Mouse (Mus musculus): ENCODE results near the gene H2-M3.
"Not testable (repeated sequence)": the region's sequence is repeated elsewhere in the genome, so short reads cannot be mapped to it uniquely, and the experiment has no call there.

Gene H2-M3

DNA sequence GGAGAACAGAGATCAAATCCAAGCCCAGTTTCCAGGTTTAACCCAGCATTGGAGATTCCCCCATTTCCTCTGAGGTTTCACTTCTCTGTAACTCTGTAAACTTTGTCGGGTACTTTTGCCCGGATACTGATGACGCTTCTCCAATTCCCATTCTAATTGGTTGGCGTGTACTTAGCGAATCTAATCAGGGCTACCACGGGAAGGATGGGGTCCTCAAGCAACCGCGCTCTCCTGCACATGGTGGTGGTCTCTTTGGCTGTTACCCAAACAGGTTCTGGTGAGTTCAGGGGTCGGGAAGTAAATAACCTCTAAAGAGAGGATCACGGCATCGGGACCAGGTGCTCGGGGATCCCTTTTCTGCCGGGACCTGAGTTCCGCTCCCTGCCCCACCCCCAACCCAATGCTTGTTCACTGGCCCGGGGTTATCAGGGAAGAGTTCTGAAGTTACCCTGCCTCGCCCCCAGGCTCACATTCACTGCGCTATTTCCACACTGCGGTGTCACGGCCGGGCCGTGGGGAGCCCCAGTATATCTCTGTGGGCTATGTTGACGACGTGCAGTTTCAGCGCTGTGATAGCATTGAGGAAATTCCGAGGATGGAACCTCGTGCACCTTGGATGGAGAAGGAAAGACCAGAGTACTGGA is at the start of gene H2-M3:
TSS of gene H2-M3 (plus strand) at position 163 of the 644 bp plus-strand sequence.
- DNase-seq (ENCODE audit: low spot score) = peak; percentile 100

DNA sequence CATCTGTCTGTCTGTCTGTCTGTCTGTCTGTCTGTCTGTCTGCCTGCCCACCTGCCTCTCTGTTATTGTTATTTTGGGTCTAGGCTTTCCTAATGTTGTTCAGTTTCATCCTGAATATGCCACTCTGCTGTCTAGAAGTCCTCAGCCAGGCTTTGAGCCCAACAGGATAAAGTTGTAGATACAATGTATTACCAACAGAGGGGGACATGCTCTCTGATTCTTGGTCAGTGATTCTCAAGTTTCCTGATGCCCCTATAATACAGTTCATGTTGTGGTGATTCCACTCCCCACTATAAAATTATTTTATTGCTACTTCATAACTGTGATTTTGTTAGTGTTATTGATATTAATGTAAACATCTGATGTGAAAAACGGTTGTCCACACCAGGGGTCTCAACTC is 48.1 kb upstream of the H2-M3 start:
- DNase-seq (ENCODE audit: low spot score) = no peak

DNA sequence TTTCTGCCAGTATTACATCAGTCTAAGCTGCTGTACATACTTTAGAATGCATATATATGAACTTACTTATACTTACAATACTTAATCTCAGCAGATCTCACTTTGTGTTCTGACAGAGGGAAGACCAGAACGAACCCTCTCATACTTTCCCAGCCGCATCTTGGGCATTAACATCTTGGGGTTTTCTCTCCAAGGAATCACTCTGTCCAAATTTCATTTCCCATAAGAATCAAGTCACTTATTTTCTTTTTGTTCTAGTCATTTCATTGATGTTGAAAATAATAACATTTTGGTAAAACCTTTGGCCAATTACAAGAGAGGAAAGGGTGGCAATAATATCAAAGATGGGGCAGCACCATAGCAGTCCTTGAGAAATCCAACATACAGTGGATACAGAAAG is 32.8 kb upstream of the H2-M3 start, which contains the start of gene Olfr97:
TSS of gene Olfr97 (minus strand) at position 101 of the 400 bp plus-strand sequence.
- DNase-seq (ENCODE audit: low spot score) = not testable (repeated sequence)

DNA sequence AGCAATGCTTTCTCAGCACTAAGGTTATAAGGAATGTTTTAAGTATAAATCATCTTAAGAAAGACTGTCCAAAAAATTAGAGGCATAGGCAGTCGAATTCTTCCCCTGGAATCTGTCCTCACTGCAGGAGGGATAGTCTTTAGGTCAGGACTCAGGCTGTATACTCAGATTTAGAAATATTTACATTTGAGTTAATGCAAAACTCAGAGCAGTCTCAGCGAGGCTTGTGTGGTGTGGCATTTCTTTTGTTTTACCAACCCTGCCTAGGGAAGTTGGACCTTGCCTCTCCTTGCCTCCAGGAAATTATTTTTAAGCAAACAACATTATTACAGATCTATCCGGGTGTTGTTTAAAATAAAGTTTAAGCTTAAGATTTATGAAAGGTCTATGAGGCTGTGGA is 27.8 kb upstream of the H2-M3 start:
- no peak for DNase-seq (ENCODE audit: low spot score)

DNA sequence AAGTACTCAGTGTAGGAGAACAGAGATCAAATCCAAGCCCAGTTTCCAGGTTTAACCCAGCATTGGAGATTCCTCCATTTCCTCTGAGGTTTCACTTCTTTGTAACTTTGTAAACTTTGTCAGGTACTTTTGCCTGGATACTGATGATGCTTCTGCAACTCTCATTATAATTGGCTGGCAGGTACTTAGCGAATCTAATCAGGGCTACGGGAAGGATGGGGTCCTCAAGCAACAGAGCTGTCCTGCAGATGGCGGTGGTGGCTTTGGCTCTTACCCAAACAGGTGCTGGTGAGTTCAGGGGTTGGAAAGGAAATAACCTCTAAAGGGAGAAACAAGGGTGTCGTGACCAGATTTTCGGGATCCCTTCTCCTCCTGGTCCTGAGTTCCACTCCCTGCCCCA is 23.3 kb upstream of the H2-M3 start:
- peak; percentile 63 for DNase-seq (ENCODE audit: low spot score)

DNA sequence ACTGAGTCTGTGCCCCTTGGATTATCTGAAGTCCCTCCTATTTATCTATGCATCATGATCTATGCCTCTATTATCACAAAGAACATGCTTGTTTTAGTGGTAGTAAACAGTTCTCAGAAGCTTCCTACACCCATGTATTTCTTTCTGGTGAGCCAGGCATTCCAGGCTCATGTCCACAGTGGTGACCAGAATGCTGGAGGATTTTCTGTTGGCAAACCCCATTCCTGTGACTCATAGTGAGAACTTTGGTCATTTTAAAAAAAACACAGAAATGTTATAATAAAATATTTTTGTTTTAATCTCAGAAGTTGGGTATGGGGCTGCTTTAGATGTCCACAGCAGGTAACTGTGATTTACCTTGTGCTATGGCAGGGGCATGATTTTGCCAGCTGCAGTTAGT is 20.6 kb upstream of the H2-M3 start:
- no peak for DNase-seq (ENCODE audit: low spot score)

DNA sequence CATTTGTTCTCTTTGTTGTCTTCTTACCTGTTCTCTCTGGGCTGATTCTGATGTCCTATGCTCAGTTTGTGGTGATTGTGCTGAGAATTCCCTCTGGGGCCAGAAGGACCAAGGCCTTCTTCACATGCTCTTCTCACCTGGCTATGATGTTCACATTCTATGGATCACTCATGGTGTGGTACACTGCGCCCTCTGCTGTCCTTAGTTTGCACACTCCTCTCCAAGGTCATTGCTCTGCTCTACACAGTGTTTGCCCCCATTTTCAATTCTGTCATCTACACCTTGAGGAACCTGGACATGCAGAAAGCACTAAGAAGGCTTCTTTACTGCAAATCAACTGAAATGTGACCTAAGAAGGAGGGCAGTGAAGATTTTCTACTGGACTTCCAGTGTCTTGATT is 19.5 kb upstream of the H2-M3 start:
- no peak for DNase-seq (ENCODE audit: low spot score)

DNA sequence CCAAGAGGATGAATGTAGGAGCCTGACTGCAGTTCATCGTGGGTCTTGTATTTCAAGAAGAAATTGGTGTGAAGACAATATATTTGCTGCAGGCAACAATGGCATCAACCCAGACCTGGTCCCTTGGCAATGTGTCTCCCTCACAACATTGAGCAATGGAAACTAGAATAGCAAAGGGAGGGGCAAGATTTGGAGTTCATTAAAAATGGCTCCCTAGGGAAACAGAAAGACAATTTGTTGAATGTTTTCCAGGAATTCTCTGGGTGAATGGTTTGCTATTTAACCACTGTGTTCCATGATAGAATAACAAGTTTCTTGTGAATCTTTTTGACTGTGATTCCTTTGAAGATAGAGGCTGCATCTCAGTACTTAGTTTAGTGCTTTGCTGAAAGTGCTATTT is 6.4 kb upstream of the H2-M3 start, which contains the start of gene Olfr98:
TSS of gene Olfr98 (minus strand) at position 124 of the 400 bp plus-strand sequence.
- no peak for DNase-seq (ENCODE audit: low spot score)

DNA sequence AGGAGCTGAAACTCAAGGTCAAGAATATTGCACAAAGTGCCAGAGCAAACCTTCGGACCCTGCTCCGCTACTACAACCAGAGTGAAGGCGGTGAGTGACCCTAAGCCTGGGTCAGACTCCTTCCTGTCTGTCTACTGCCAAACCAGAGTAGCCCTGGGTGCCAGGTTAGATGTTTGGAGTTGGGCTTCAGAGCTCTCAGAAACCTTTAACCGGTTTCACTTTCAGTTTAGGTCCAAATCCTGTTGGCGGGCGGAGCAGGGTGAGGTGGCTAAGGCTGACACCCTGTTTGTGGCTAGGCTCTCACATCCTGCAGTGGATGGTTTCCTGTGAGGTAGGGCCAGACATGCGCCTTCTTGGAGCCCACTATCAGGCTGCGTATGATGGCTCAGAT is 677 bp downstream of the H2-M3 start:
- no peak for DNase-seq (ENCODE audit: low spot score)

DNA sequence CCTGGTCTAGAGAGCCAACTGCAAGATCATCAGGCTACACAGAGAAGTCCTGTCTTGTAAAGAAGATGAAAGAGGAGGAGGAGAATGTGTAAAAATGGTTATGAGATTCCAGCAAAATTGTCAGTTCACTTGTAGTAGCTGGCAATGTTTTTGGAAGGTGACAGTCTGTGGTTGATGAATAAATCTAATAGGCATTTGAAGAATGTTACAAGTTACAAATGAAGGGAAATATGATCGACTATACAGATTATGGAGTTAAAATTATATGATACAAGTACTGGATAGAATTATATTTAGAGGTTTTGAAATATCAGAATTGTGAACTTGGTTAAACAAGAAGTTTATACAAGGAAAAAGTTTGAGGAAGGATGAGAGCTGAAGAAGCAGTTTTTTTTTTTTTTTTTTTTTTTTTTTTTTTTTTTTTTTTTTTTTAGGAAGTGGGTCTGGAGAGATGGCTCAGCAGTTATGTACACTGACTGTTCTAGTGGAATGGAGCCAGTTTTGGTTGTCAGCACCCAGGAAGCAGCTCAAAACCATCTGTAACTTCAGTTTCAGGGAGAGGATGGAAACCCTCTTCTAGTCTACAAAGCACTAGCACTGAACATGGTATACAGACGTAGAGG is 5.7 kb downstream of the H2-M3 start:
- no peak for DNase-seq (ENCODE audit: low spot score)

DNA sequence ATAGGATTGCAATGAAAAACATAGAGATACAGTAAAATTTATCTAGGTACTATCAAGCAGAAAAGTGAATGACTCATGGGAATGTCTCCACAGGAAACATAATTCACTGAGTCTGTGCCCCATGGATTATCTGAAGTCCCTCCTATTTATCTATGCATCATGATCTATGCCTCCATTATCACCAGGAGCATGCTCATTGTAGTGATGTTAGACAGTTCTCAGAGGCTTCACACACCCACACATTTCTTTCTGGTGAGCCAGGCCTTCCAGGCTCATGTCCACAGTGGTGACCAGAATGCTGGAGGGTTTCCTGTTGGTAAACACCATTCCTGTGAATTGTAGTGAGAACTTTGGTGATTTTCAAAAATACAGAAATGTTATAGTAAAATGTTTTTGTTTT is 6.6 kb downstream of the H2-M3 start:
- DNase-seq (ENCODE audit: low spot score) = no peak

DNA sequence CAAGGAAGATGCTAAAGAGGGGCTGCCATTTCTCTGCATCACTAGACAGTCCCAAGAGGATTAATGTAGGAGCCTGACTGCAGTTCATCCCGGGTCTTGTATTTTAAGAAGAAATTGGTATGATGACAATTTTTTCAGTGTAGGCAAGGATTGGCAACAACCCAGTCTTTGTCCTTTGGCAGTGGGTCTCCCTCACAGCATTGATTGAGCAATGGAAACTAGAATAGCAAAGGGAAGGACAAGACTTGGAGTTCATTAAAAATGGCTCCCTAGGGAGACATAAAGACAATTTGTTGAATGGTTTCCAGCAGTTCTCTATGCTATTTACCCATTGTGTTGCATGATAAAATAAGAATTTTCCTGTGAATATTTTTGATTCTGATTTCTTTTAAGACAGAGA is 10.3 kb downstream of the H2-M3 start:
- no peak for DNase-seq (ENCODE audit: low spot score)

DNA sequence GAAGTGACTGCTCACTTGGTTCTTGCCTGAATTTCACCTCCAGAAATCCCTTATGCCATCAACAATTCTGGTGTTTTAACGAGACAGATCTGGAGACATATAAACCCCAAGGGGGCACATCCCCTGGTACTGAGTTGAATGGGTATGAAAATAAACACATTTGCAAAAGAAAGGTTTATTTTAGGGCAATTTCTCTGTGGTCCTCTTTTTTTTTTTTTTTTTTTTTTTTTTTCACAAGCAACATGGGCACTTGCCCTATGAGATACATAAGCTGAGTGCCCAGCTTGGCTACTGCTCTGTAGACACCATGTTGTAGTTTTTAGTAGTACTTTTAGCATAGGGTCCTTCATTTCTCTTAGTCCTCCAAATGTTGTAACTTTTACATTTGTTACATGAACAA is 13.3 kb downstream of the H2-M3 start, which contains the start of gene Olfr99:
TSS of gene Olfr99 (minus strand) at position 101 of the 400 bp plus-strand sequence.
- DNase-seq (ENCODE audit: low spot score) = no peak

DNA sequence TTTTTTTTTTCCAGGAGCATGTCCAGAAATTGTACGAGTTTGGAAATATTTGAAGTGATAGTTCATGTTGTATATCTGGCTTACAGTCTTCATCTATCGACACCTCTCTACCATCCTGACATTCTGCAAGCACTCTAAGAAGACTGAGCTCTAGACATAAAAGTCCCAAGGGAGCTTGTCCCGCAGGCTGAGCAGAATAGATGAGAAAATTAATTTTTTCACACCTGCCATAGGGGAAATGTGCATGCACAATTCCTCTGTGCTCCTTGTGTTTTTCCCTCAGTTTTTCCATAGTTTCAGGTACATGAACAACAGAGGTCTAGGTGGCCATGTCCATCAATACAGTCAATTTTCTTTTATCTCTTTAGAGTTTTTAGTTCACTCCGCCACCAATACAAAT is 34.2 kb downstream of the H2-M3 start, which contains the start of gene Olfr101:
TSS of gene Olfr101 (minus strand) at position 101 of the 400 bp plus-strand sequence.
- no peak for DNase-seq (ENCODE audit: low spot score)

DNA sequence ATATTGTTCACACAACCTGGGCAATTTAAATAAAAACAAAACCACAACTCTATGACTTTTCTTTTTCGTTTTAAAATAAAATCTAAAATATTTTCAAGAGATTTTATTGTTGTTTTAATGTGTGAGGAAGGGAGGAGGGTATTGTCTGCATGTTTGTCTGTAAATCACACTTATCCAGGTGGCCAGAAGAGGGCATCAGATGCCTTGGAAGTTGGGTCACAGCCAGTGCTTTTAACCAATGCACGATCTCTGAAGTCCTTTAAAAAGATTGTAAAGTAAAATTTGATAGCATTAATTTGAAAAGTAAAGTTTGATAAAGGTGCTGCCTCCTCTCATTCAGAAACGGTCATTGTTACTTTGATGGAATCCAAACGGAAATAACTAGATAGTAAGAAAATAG is 38.5 kb downstream of the H2-M3 start:
- DNase-seq (ENCODE audit: low spot score) = peak; percentile 6

DNA sequence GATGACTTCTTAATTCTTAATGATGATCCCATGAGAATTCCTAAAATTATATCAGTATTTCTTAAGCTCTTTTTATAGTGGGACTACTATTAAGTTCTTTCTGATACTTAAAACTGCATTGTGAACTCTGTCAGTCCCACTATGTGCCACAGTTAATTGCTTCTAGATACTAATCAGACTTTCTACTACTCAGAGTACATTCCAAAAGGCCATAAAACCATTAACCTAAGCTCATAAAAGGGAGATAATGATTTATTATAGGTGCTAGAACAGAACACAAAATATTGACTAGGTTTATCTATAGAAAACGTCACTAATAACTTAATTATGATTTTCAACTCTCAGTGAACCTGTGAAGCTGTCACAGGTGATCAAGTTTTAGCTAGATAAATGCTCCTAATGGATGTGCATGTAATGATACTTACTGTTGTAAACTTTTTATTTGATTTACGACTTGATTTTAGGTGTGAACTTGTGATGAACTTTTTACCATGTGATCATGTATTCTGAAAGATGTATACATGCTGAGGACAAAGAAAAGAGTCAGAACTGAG is 40.2 kb downstream of the H2-M3 start:
- no peak for DNase-seq (ENCODE audit: low spot score)

DNA sequence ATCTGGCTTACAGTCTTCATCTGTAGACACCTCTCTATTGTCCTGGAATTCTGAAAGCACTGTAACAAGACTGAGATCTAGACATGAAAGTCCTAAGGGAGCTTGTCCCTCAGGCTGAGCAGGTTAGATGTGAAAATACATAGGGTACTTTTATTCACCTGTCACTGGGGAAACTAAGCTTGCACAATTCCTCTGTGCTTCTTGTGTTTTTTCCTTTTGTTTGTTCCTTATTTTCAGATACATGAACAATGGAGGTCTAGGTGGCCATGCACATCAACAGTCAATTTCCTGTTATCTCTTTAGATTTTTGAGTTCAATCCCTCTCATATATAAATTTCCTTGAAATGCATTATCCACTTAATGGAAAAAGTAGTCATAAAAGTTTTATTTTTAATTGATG is 46.9 kb downstream of the H2-M3 start, which contains the start of gene Olfr102:
TSS of gene Olfr102 (minus strand) at position 101 of the 400 bp plus-strand sequence.
- DNase-seq (ENCODE audit: low spot score) = no peak
